Mouse (Mus musculus) mouse trophoblast stem cell (cell line): ENCODE measurements around the gene Nampt.
"Not testable (repeated sequence)": the region's sequence is repeated elsewhere in the genome, so short reads cannot be mapped to it uniquely, and the experiment has no call there.

Experiments used
- in situ Hi-C, 2 experiments: fragments of 300-500 bp; cut with MseI, MboI; formaldehyde crosslinking; loops; 2 replicates in 1 of 2; 3 replicates in 1 of 2; pipeline ENCODE4 v1.15.1; 2025

The Nampt gene

GRCm38 (mm10) chr12:32838954-32839353, 19.6 kb downstream of the Nampt start:
- in situ Hi-C loops, result no loop called here

- in situ Hi-C loops, result no loop called here
These were observed 22.1 kb downstream of the Nampt start for GRCm38 (mm10) chr12:32841442-32841900.

- in situ Hi-C loops, result no loop called here
These were observed 27.0 kb downstream of the Nampt start for GRCm38 (mm10) chr12:32846325-32846724.

- in situ Hi-C loops, result no loop called here
These were observed 34.4 kb downstream of the Nampt start for GRCm38 (mm10) chr12:32853757-32854156.

- in situ Hi-C loops, result no loop called here
These were observed 35.5 kb downstream of the Nampt start for GRCm38 (mm10) chr12:32854866-32855265.

GRCm38 (mm10) chr12:32855398-32855797, 36.1 kb downstream of the Nampt start:
- in situ Hi-C loops, result no loop called here

- in situ Hi-C loops, result no loop called here
These were observed 37.6 kb downstream of the Nampt start for GRCm38 (mm10) chr12:32856707-32857511.

GRCm38 (mm10) chr12:32858444-32858843, 39.1 kb downstream of the Nampt start:
- in situ Hi-C loops, result no loop called here

GRCm38 (mm10) chr12:32860820-32861219, 41.5 kb downstream of the Nampt start:
- in situ Hi-C loops, result no loop called here

GRCm38 (mm10) chr12:32870815-32871214, 51.5 kb downstream of the Nampt start:
- in situ Hi-C loops, result no loop called here

GRCm38 (mm10) chr12:32877500-32877899, 58.2 kb downstream of the Nampt start:
- in situ Hi-C loops, result no loop called here

- in situ Hi-C loops, result no loop called here
These were observed 58.7 kb downstream of the Nampt start for GRCm38 (mm10) chr12:32877964-32878571.

- in situ Hi-C loops, result no loop called here
These were observed 60.0 kb downstream of the Nampt start for GRCm38 (mm10) chr12:32879371-32879770.

GRCm38 (mm10) chr12:32884356-32884755, 65.0 kb downstream of the Nampt start:
- in situ Hi-C loops, result no loop called here

- in situ Hi-C loops, result no loop called here
These were observed 65.7 kb downstream of the Nampt start for GRCm38 (mm10) chr12:32885041-32885440.

- in situ Hi-C loops, result no loop called here
These were observed 67.0 kb downstream of the Nampt start for GRCm38 (mm10) chr12:32886353-32886752.

- in situ Hi-C loops, result no loop called here
These were observed 68.9 kb downstream of the Nampt start for GRCm38 (mm10) chr12:32888226-32888625.

- in situ Hi-C loops, result no loop called here
These were observed 70.5 kb downstream of the Nampt start for GRCm38 (mm10) chr12:32889846-32890245.

- in situ Hi-C loops, result no loop called here
These were observed 71.1 kb downstream of the Nampt start for GRCm38 (mm10) chr12:32890455-32890854.

GRCm38 (mm10) chr12:32891271-32891670, 71.9 kb downstream of the Nampt start:
- in situ Hi-C loops, result not testable (repeated sequence)

GRCm38 (mm10) chr12:32893212-32893611, 73.9 kb downstream of the Nampt start:
- in situ Hi-C loops, result no loop called here

- in situ Hi-C loops, result loop anchor here (5.0 kb wide), 1 partner anchor 259 kb away; no protein-coding TSS in a partner anchor
These were observed 76.5 kb downstream of the Nampt start for GRCm38 (mm10) chr12:32895806-32896205.

- in situ Hi-C loops, result loop anchor here (5.0 kb wide), 1 partner anchor 259 kb away; no protein-coding TSS in a partner anchor
These were observed 77.2 kb downstream of the Nampt start for GRCm38 (mm10) chr12:32896496-32896895.
